Mouse (Mus musculus): ENCODE measurements around the gene Nbas.

- TF ChIP-seq ZC3H11A (IDR thresholded peaks at IDR 0.05; ENCODE audit: borderline replicate concordance, low read depth, low read length), result no peak
- no peak for TF ChIP-seq HCFC1 (IDR thresholded peaks at IDR 0.05; ENCODE audit: borderline replicate concordance, insufficient read depth, low read length)
- TF ChIP-seq ZNF384 (IDR thresholded peaks at IDR 0.05; ENCODE audit: low read depth, low read length), result no peak
- TF ChIP-seq CHD2 (IDR thresholded peaks at IDR 0.05; ENCODE audit: low read depth, low read length), result no peak
- no peak for TF ChIP-seq MAFK (IDR thresholded peaks at IDR 0.05; ENCODE audit: insufficient read depth, low read depth, low read length)
Observed at GRCm38 (mm10) chr12:13381580-13381979, 112.6 kb downstream of the Nbas start.
